Mouse (Mus musculus) megakaryocyte, embryonic 14.5 days (primary cell): ENCODE measurements at regions not wholly inside any gene's neighbourhood (a gene's known extent, or its start where the extent isn't known, plus 50 kb on each side); places are given as distances from the start of the nearest gene placed in this dataset.

ENCODE experiments used
- H3K27me3 ChIP-seq: replicated peaks from 2 replicates; pipeline ENCODE3; 2012; ENCODE audit warnings: inconsistent platforms
- H3K36me3 ChIP-seq: replicated peaks from 2 replicates; pipeline ENCODE3; 2012; ENCODE audit warnings: low read length, inconsistent platforms, mixed read lengths
- H3K4me1 ChIP-seq: 2 replicates; pipeline ENCODE4 v1.6.1; 2012; ENCODE audit warnings: inconsistent platforms
- H3K4me3 ChIP-seq: replicated peaks from 2 replicates; pipeline ENCODE3; 2012; ENCODE audit warnings: moderate library complexity, mild to moderate bottlenecking, inconsistent platforms
- H3K9me3 ChIP-seq: 2 replicates; pipeline ENCODE4 v1.6.1; 2012; ENCODE audit warnings: inconsistent platforms
- FLI1 ChIP-seq: IDR thresholded peaks from 2 replicates; pipeline ENCODE4 v1.6.1; 2012; ENCODE audit warnings: low read length, inconsistent platforms, mixed read lengths
- GATA1 ChIP-seq: IDR thresholded peaks from 3 replicates; pipeline ENCODE4 v1.6.1; 2012; ENCODE audit warnings: mixed read lengths, low read length, inconsistent platforms, borderline replicate concordance

GRCm38 (mm10) chr4:153714995-153715645, 232.5 kb upstream of the Ajap1 start:
- Histone ChIP-seq H3K9me3 (peaks cover 89% of the 10 kb centered on the region), H3K4me3 (peak overlapping the region; percentile 21), H3K4me1 (no peaks in the 10 kb centered on the region), H3K36me3 (no peaks in the 10 kb centered on the region), H3K27me3 (no peaks in the 10 kb centered on the region)
- TF ChIP-seq FLI1 (no peak), GATA1 (no peak)

DNA sequence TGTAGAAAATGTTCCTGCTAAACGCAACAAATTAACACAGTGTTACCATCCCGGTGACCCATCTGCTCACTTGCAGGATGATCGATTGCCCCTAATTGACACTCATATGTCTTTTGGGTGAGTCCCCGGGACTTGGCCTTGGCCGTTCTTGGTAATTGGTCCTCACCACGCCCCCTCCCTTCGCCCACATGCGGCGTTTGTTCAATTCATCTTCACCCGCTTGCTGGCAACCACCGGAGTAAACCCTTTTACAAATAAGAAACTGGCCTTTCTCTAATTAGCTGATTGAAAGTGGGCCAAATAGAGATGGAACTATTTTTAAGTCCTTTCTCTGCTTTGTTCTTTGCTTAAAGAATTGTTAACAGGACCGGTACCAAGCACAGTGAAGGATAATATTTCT, 234.7 kb upstream of the Ajap1 start:
- Histone ChIP-seq H3K4me3 (no peak overlapping the region), H3K36me3 (no peaks in the 10 kb centered on the region), H3K9me3 (peaks cover 91% of the 10 kb centered on the region), H3K4me1 (no peaks in the 10 kb centered on the region), H3K27me3 (no peaks in the 10 kb centered on the region)
- TF ChIP-seq GATA1, result no peak
- no peak for TF ChIP-seq FLI1

- H3K27me3 ChIP-seq, result no peaks in the 10 kb centered on the region
- H3K9me3 ChIP-seq, result peaks cover 85% of the 10 kb centered on the region
- no peaks in the 10 kb centered on the region for H3K36me3 ChIP-seq
- TF ChIP-seq FLI1, result no peak
- no peak overlapping the region for H3K4me3 ChIP-seq
- H3K4me1 ChIP-seq, result no peaks in the 10 kb centered on the region
Observed at GRCm38 (mm10) chr4:153724045-153724444, 233.0 kb upstream of the A430005L14Rik start.

- peaks cover 80% of the 10 kb centered on the region for H3K9me3 ChIP-seq
- no peak overlapping the region for H3K4me3 ChIP-seq
- TF ChIP-seq FLI1 (no peak), GATA1 (no peak)
- no peaks in the 10 kb centered on the region for H3K36me3 ChIP-seq
- H3K27me3 ChIP-seq, result no peaks in the 10 kb centered on the region
- H3K4me1 ChIP-seq, result no peaks in the 10 kb centered on the region
Observed at GRCm38 (mm10) chr4:153727273-153727672, 229.8 kb upstream of the A430005L14Rik start.

DNA sequence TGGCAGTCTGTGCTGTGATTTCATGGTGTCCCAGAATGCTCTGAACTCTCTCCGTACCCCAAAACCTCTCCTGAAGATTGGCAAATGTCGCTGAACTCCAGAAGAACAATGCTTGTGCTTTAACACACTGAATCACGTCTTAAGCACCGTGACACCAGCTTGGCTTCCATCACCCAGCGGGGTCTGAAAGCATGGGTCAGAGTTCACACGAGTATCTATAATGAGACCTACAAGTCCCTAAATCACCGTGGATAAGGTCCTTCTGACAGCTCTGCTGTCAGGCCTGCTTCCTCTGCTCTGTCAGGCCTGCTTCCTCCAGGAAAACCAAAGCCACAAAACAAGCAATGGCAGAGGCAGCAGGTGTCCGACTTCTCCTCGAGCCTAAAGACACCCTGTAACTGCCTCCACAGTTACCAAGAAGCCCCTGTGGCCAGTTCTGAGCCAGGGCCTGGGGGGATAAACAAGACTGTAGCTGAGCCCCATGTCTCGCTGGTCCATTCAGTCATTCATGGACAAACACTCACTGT, 229.1 kb upstream of the A430005L14Rik start:
- Histone ChIP-seq H3K27me3 (no peaks in the 10 kb centered on the region), H3K36me3 (no peaks in the 10 kb centered on the region), H3K9me3 (peaks cover 82% of the 10 kb centered on the region), H3K4me3 (no peak overlapping the region), H3K4me1 (no peaks in the 10 kb centered on the region)
- TF ChIP-seq GATA1 (no peak), FLI1 (no peak)

DNA sequence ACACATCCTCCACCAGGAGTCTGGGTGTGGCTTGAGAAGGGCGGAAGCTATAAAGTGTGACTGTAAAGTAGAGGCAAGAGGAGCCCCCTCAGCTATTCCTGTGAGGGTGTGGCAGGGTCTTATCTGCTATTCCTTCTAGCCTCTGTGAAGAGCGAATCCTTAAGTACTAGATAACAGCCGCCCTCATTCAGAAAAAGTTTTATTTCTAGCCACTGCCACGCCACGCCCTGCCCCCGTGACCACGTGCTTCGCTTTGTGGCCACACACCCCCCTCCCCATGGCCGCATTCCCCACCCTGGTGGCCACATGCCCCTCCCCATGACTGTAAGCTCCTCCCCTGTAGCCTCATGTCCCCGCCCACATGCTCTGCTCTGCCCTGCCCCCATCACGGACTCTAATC, 218.9 kb upstream of the A430005L14Rik start:
- H3K27me3 ChIP-seq, result no peaks in the 10 kb centered on the region
- H3K9me3 ChIP-seq, result peaks cover 74% of the 10 kb centered on the region
- H3K4me1 ChIP-seq, result no peaks in the 10 kb centered on the region
- no peak overlapping the region for H3K4me3 ChIP-seq
- no peak for TF ChIP-seq GATA1
- TF ChIP-seq FLI1, result no peak
- H3K36me3 ChIP-seq, result no peaks in the 10 kb centered on the region

- H3K4me3 ChIP-seq, result no peak overlapping the region
- H3K36me3 ChIP-seq, result no peaks in the 10 kb centered on the region
- no peaks in the 10 kb centered on the region for H3K4me1 ChIP-seq
- no peaks in the 10 kb centered on the region for H3K27me3 ChIP-seq
- no peak for TF ChIP-seq FLI1
- TF ChIP-seq GATA1, result no peak
- peaks cover 44% of the 10 kb centered on the region for H3K9me3 ChIP-seq
Observed at GRCm38 (mm10) chr4:153742241-153742640, 214.8 kb upstream of the A430005L14Rik start.

GRCm38 (mm10) chr4:153752791-153753190, 204.2 kb upstream of the A430005L14Rik start:
- Histone ChIP-seq H3K4me3 (peak overlapping the region; percentile 74), H3K9me3 (peaks cover 68% of the 10 kb centered on the region), H3K36me3 (no peaks in the 10 kb centered on the region), H3K4me1 (no peaks in the 10 kb centered on the region), H3K27me3 (no peaks in the 10 kb centered on the region)
- TF ChIP-seq FLI1 (no peak), GATA1 (no peak)

GRCm38 (mm10) chr4:153758323-153758722, 198.7 kb upstream of the A430005L14Rik start:
- H3K4me1 ChIP-seq, result no peaks in the 10 kb centered on the region
- H3K4me3 ChIP-seq, result no peak overlapping the region
- H3K36me3 ChIP-seq, result no peaks in the 10 kb centered on the region
- peaks cover 82% of the 10 kb centered on the region for H3K9me3 ChIP-seq
- no peaks in the 10 kb centered on the region for H3K27me3 ChIP-seq
- TF ChIP-seq GATA1 (no peak), FLI1 (no peak)

GRCm38 (mm10) chr4:153758781-153759180, 198.3 kb upstream of the A430005L14Rik start:
- TF ChIP-seq GATA1 (no peak), FLI1 (no peak)
- Histone ChIP-seq H3K9me3 (peaks cover 80% of the 10 kb centered on the region), H3K36me3 (no peaks in the 10 kb centered on the region), H3K4me3 (no peak overlapping the region), H3K4me1 (no peaks in the 10 kb centered on the region), H3K27me3 (no peaks in the 10 kb centered on the region)
